1 mouse cellular context compared by ENCODE assay signal in the genomic region with DNA sequence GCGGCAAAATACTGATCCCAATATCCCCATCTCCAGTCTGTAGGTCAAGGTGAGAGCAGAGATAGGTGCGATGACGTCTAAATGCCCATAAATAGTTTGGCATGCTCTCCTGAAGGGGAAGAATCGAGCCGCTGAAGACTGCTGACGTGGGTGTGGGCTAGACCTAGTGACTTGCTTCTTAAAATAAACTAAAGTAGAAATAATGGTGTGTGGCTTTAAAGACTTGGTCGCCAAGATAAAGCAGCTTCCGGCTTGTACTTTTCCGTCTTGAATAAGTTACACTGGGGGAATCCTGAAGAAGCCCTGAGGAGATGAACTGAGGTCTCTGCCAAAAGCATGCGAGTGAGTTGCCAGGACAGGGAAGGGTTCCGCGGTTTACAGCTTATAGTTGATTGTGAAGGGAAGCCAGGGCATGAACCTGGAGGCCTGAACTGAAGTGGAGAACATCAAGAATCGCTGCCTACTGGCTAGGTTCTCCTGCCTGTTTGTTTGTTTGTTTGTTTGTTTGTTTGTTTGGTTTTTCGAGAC.
TF ChIP-seq lines count a peak whose summit lies in the region.

No protein-coding gene starts in this region.

TF ChIP-seq in MEL, 35 proteins besides CTCF, POLR2A, EP300 and RAD21:
- TF ChIP-seq UBTF (IDR thresholded peaks at IDR 0.05; ENCODE audit: borderline replicate concordance, insufficient read depth, low read depth, low read length) (no peak), ELF1 (IDR thresholded peaks at IDR 0.05; ENCODE audit: low read depth, low read length) (peak; percentile 68; the same call in 1 of the 2 replicates), GATA1 (IDR thresholded peaks at IDR 0.05; ENCODE audit: low read depth, low read length) (peak; percentile 67), MEF2A (IDR thresholded peaks at IDR 0.05; ENCODE audit: extremely low read depth, insufficient replicate concordance, low read depth, low read length, poor library complexity, severe bottlenecking) (peak; percentile 80; the same call in 1 of the 2 replicates), HCFC1 (IDR thresholded peaks at IDR 0.05; ENCODE audit: low read depth, low read length) (0 out of 2 replicates have a peak, but pooled peaks have one; percentile 30), TCF12 (IDR thresholded peaks at IDR 0.05; ENCODE audit: low read depth, low read length) (0 out of 2 replicates have a peak, but pooled peaks have one; percentile 23), ETS1 (IDR thresholded peaks at IDR 0.05; ENCODE audit: low read depth, low read length) (peak; percentile 68), MYB (IDR thresholded peaks at IDR 0.05; ENCODE audit: low read depth, low read length) (no peak), ZKSCAN1 (IDR thresholded peaks at IDR 0.05; ENCODE audit: low read depth, low read length) (no peak)
TF ChIP-seq in MEL: peak in this region for 6.
